Mouse (Mus musculus): ENCODE results near the gene Amigo2. TPM values are rescaled to one million over a fixed set of nuclear protein-coding genes. Genes with fewer than 3 reads are reported as not detected.
"Not testable (repeated sequence)": the region's sequence is repeated elsewhere in the genome, so short reads cannot be mapped to it uniquely, and the experiment has no call there.

The Amigo2 gene
- total and polyA plus RNA-seq, 3 experiments = 6.4 to 23.0 (median 19.1) TPM

GRCm38 (mm10) chr15:97209754-97210153 lies 37.3 kb downstream of the Amigo2 start:
- TF ChIP-seq MAFK (IDR thresholded peaks at IDR 0.05; ENCODE audit: insufficient replicate concordance, low read length) = peak; percentile 86
- H3K79me2 ChIP-seq (replicated peaks; ENCODE audit: control insufficient read depth, extremely low read depth, insufficient read depth, poor library complexity, severe bottlenecking); H3K27me3 ChIP-seq (replicated peaks); H3K4me2 ChIP-seq (ENCODE audit: insufficient read depth, low read depth, poor library complexity, severe bottlenecking); DNase-seq (ENCODE audit: extremely low read depth); H3K9ac ChIP-seq (ENCODE audit: insufficient read depth, low read depth); H3K27ac ChIP-seq (ENCODE audit: insufficient read depth, low read depth); H3K4me3 ChIP-seq (replicated peaks in 1 of 3; ENCODE audit: low read depth in 2 of 3, low read length in 2 of 3, poor library complexity in 1 of 3); dilution Hi-C loops (cut with MboI; ENCODE audit: extremely low pct_ligation_motif_present, extremely low pct_unique_long_range_greater_than_20kb, low sequenced_read_pairs); in situ Hi-C loops (cut with MboI; ENCODE audit: low pct_ligation_motif_present, low pct_unique_long_range_greater_than_20kb, low sequenced_read_pairs); H3K9me3 ChIP-seq (replicated peaks; ENCODE audit: low read length); H3K36me3 ChIP-seq (replicated peaks in 1 of 2; ENCODE audit: control insufficient read depth in 1 of 2, insufficient read depth in 1 of 2, low read length in 1 of 2): not testable (repeated sequence)
- peaks cover 7 to 27% of the 10 kb centered on the region in 2 experiments; a peak in 3 of 4 replicates for H3K4me1 ChIP-seq (ENCODE audit: control insufficient read depth in 1 of 2, insufficient read depth in 2 of 2)

GRCm38 (mm10) chr15:97206506-97206905 lies 40.6 kb downstream of the Amigo2 start:
- peak; percentile 95 for DNase-seq (ENCODE audit: extremely low read depth)
- dilution Hi-C loops (cut with MboI; ENCODE audit: extremely low pct_ligation_motif_present, extremely low pct_unique_long_range_greater_than_20kb, low sequenced_read_pairs) = no loop called here
- peak; percentile 94 for TF ChIP-seq TBP (conservative IDR thresholded peaks at IDR 0.05; ENCODE audit: low read depth, low read length)
- TF ChIP-seq MAX (IDR thresholded peaks at IDR 0.05; ENCODE audit: low read length) = peak; percentile 96
- peak; percentile 91 for TF ChIP-seq MXI1 (IDR thresholded peaks at IDR 0.05; ENCODE audit: low read depth, low read length)
- no peak for TF ChIP-seq ZC3H11A (IDR thresholded peaks at IDR 0.05; ENCODE audit: low read depth, low read length)
- no peak for TF ChIP-seq JUN (IDR thresholded peaks at IDR 0.05; ENCODE audit: insufficient read depth, low read depth, low read length)
- TF ChIP-seq GABPA (IDR thresholded peaks at IDR 0.05; ENCODE audit: insufficient replicate concordance, low read depth, low read length) = no peak
- TF ChIP-seq MYC (IDR thresholded peaks at IDR 0.05; ENCODE audit: low read depth, low read length) = peak; percentile 96
- peak; percentile 87 for TF ChIP-seq TCF12 (IDR thresholded peaks at IDR 0.05; ENCODE audit: low read depth, low read length)
- peak; percentile 33; the same call in 1 of the 2 replicates for TF ChIP-seq MEF2A (IDR thresholded peaks at IDR 0.05; ENCODE audit: borderline replicate concordance, low read depth, low read length)
- peak; percentile 66; the same call in 1 of the 2 replicates for TF ChIP-seq KAT2A (IDR thresholded peaks at IDR 0.05; ENCODE audit: insufficient replicate concordance, low read length)
- TF ChIP-seq CHD2 (IDR thresholded peaks at IDR 0.05; ENCODE audit: low read length) = peak; percentile 87
- no peak; the same call in 1 of the 2 replicates for TF ChIP-seq ZKSCAN1 (IDR thresholded peaks at IDR 0.05; ENCODE audit: borderline replicate concordance, low read depth, low read length)
- TF ChIP-seq CHD1 (IDR thresholded peaks at IDR 0.05; ENCODE audit: low read depth, low read length) = peak; percentile 68
- peak; percentile 71 for TF ChIP-seq ZNF384 (IDR thresholded peaks at IDR 0.05; ENCODE audit: low read depth, low read length)
- peak; percentile 37; the same call in 1 of the 2 replicates for TF ChIP-seq EP300 (IDR thresholded peaks at IDR 0.05; ENCODE audit: low read length)
- TF ChIP-seq RAD21 (IDR thresholded peaks at IDR 0.05; ENCODE audit: low read depth, low read length) = peak; percentile 31
- TF ChIP-seq ELF1 (IDR thresholded peaks at IDR 0.05; ENCODE audit: low read depth, low read length) = peak; percentile 79
- TF ChIP-seq SIN3A (IDR thresholded peaks at IDR 0.05; ENCODE audit: low read length) = no peak
- TF ChIP-seq BHLHE40 (IDR thresholded peaks at IDR 0.05; ENCODE audit: low read depth, low read length) = peak; percentile 64
- no peak; the same call in 1 of the 2 replicates for TF ChIP-seq USF1 (IDR thresholded peaks at IDR 0.05; ENCODE audit: low read depth, low read length)
- peak; percentile 85 for TF ChIP-seq ZMIZ1 (IDR thresholded peaks at IDR 0.05; ENCODE audit: low read depth, low read length)
- no peak; the same call in 1 of the 2 replicates for TF ChIP-seq ETS1 (conservative IDR thresholded peaks at IDR 0.05; ENCODE audit: low read depth, low read length)
- no peak for TF ChIP-seq MAFK (IDR thresholded peaks at IDR 0.05; ENCODE audit: insufficient replicate concordance, low read length)
- peak; percentile 84 for TF ChIP-seq POLR2A (IDR thresholded peaks at IDR 0.05; ENCODE audit: low read depth, low read length)
- TF ChIP-seq HCFC1 (IDR thresholded peaks at IDR 0.05; ENCODE audit: low read depth, low read length) = peak; percentile 76
- no peak for TF ChIP-seq UBTF (IDR thresholded peaks at IDR 0.05; ENCODE audit: low read depth, low read length)
- TF ChIP-seq NELFE (IDR thresholded peaks at IDR 0.05; ENCODE audit: low read depth, low read length) = peak; percentile 90
- 0 out of 2 replicates have a peak, but pooled peaks have one; percentile 40 for TF ChIP-seq MAZ (IDR thresholded peaks at IDR 0.05; ENCODE audit: low read depth, low read length)
- 0 out of 2 replicates have a peak, but pooled peaks have one; percentile 61 for TF ChIP-seq RCOR1 (conservative IDR thresholded peaks at IDR 0.05; ENCODE audit: low read depth, low read length)
- TF ChIP-seq CTCF (conservative IDR thresholded peaks at IDR 0.05 in 1 of 2, IDR thresholded peaks at IDR 0.05 in 1 of 2; ENCODE audit: low read depth in 2 of 2, low read length in 2 of 2) = peak; percentile 33 to 74; a peak in 3 of 4 replicates
- TF ChIP-seq E2F4 (IDR thresholded peaks at IDR 0.05; ENCODE audit: insufficient replicate concordance, low read depth, low read length) = 0 out of 2 replicates have a peak, but pooled peaks have one; percentile 45
- TF ChIP-seq NRF1 (IDR thresholded peaks at IDR 0.05; ENCODE audit: low read depth, low read length) = peak; percentile 43; the same call in 1 of the 2 replicates

More at GRCm38 (mm10) chr15:97206506-97206905, 40.6 kb downstream of the Amigo2 start:
- H3K4me3 ChIP-seq (replicated peaks in 1 of 3; ENCODE audit: low read depth in 2 of 3, low read length in 2 of 3, poor library complexity in 1 of 3) = peak overlapping the region; percentile 65 to 78 (median 74)
- H3K79me2 ChIP-seq (replicated peaks; ENCODE audit: control insufficient read depth, extremely low read depth, insufficient read depth, poor library complexity, severe bottlenecking) = no peaks in the 10 kb centered on the region
- H3K4me1 ChIP-seq (ENCODE audit: control insufficient read depth in 1 of 2, insufficient read depth in 2 of 2) = peaks cover 5 to 16% of the 10 kb centered on the region in 2 experiments; a peak in 3 of 4 replicates
- H3K4me2 ChIP-seq (ENCODE audit: insufficient read depth, low read depth, poor library complexity, severe bottlenecking) = peak overlapping the region; percentile 92
- in situ Hi-C loops (cut with MboI; ENCODE audit: low pct_ligation_motif_present, low pct_unique_long_range_greater_than_20kb, low sequenced_read_pairs) = no loop called here
- no peaks in the 10 kb centered on the region for H3K27me3 ChIP-seq (replicated peaks)
- peaks cover 4% of the 10 kb centered on the region for H3K9me3 ChIP-seq (replicated peaks; ENCODE audit: low read length)
- H3K9ac ChIP-seq (ENCODE audit: insufficient read depth, low read depth) = peak overlapping the region; percentile 97
- peaks cover 0 to 9% of the 10 kb centered on the region in 2 experiments for H3K36me3 ChIP-seq (replicated peaks in 1 of 2; ENCODE audit: control insufficient read depth in 1 of 2, insufficient read depth in 1 of 2, low read length in 1 of 2)
- H3K27ac ChIP-seq (ENCODE audit: insufficient read depth, low read depth) = peak overlapping the region; percentile 93
